Mouse (Mus musculus): ENCODE results near the gene Tpr. TPM values are rescaled to one million over a fixed set of nuclear protein-coding genes. Genes with fewer than 3 reads are reported as not detected.

Tpr gene
- total and polyA plus RNA-seq, 2 experiments = 22.7 to 65.8 TPM

DNA sequence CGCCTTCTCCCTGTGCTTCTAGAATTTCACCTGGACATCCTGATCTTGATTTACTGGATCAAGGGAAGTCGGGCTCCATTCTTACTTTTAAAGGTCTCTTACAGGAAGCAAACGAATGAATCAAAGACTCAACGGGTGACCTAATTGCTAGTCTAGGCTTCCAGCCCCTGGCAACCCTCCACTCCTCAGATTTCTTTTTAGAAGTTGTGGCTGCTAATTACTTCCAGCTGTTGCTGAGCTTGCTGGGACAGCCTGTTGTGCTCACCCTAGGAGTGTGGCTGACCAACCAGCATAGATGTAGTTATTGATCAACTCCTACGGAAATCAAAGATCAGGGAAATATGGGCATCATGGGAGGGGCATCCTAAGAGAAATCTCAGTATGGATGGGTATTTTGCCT lies 88.0 kb downstream of the Tpr start:
- Histone ChIP-seq H3K9ac (ENCODE audit: low read depth, low read length) (no peak overlapping the region), H3K4me3 (ENCODE audit: insufficient read depth, low read depth, low read length) (no peak overlapping the region), H3K36me3 (ENCODE audit: control insufficient read depth, insufficient read depth, low read length) (no peaks in the 10 kb centered on the region), H3K79me2 (ENCODE audit: control insufficient read depth, insufficient read depth, low read length) (no peaks in the 10 kb centered on the region), H3K27ac (replicated peaks; ENCODE audit: insufficient read depth, low read depth, low read length) (no peak overlapping the region), H3K4me1 (ENCODE audit: control insufficient read depth, insufficient read depth, low read length) (no peaks in the 10 kb centered on the region), H3K27me3 (ENCODE audit: control insufficient read depth, insufficient read depth, low read length) (no peaks in the 10 kb centered on the region)
- no peak for DNase-seq (ENCODE audit: extremely low read depth, low read depth, low spot score)
- TF ChIP-seq POLR2A (IDR thresholded peaks at IDR 0.05; ENCODE audit: extremely low read depth, insufficient read depth, low read length) = no peak
- TF ChIP-seq CTCF (IDR thresholded peaks at IDR 0.05; ENCODE audit: low read depth, low read length) = no peak
- WGBS = 84% methylated on average over 5 of the region's 5 CpGs

DNA sequence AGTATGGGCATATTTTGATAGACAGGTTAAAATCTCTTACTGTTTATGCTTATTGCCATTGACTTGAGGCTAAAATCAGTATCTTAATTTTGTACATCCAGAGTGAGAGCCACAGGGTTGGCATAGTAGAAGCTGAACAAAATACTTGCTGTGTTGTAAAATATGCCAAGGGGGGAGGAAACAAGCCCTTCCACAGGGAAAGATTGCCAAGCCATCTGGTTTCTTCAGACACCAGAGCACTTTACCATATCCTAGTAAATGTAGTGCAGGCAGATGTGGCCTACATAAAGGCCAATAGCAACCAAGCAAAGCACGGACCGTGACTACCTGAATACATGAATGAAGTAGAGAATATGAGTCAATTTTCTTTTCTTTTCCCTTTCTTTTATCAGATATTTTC lies 96.5 kb downstream of the Tpr start:
- Histone ChIP-seq H3K36me3 (ENCODE audit: control insufficient read depth, insufficient read depth, low read length) (no peaks in the 10 kb centered on the region), H3K4me1 (ENCODE audit: control insufficient read depth, insufficient read depth, low read length) (no peaks in the 10 kb centered on the region), H3K27me3 (ENCODE audit: control insufficient read depth, insufficient read depth, low read length) (no peaks in the 10 kb centered on the region), H3K9ac (ENCODE audit: low read depth, low read length) (no peak overlapping the region), H3K4me3 (ENCODE audit: insufficient read depth, low read depth, low read length) (no peak overlapping the region), H3K27ac (replicated peaks; ENCODE audit: insufficient read depth, low read depth, low read length) (no peak overlapping the region), H3K79me2 (ENCODE audit: control insufficient read depth, insufficient read depth, low read length) (no peaks in the 10 kb centered on the region)
- TF ChIP-seq CTCF (IDR thresholded peaks at IDR 0.05; ENCODE audit: low read depth, low read length) (no peak), POLR2A (IDR thresholded peaks at IDR 0.05; ENCODE audit: extremely low read depth, insufficient read depth, low read length) (no peak)
- DNase-seq (ENCODE audit: extremely low read depth, low read depth, low spot score) = no peak
- 95% methylated on average over 2 of the region's 2 CpGs for WGBS

DNA sequence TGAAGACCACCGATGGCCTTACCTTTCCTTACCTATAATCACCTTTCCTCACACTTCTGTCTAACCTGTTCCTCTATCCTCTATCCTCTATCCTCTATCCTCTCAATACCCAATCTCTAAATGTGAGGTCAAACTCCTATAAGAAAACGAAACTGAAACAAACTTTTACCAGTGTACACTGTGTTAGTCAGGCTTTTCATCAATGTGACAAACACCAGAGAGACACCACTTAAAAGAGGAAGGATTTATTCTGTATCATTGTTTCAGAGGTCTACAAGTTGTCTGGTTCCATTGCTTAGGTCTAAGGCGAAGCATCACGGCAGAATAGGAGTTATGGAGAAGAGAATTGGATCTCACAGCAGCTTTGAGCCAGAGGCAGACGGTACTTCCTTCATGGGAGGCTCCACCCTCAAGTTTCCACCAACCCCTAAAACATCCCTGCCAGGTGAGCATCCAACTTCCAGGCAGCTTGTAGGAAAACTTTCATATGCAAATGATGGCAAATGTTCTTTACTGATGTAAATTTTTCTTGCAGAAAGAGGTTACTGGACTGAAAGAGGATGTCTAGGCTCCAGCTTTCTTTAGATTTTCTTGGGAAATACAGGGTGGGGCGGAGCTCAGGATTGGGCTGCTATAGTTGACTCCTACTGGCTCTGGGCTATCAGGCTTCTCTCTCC lies 104.1 kb downstream of the Tpr start:
- H3K36me3 ChIP-seq (ENCODE audit: control insufficient read depth, insufficient read depth, low read length) = no peaks in the 10 kb centered on the region
- WGBS = 63% methylated on average over 6 of the region's 6 CpGs

DNA sequence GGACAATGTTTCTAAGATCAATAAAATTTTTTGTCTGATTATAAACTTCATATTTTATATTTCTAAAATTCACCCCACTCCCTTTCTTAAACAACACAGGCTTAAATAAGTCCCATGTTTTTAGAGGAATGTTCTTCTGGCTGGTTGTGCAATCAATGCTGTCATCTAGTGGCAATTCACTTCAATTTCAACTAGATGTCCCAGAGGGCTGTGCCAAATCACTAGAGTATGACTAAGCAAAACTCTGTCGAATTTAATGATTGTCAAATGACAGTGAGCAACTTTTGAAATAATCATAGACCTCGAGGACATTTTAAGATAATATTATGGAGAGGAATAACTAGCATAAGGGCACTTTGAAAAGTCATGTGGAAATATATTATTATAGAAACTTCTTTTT lies 105.1 kb downstream of the Tpr start:
- TF ChIP-seq POLR2A (IDR thresholded peaks at IDR 0.05; ENCODE audit: extremely low read depth, insufficient read depth, low read length) = no peak
- TF ChIP-seq CTCF (IDR thresholded peaks at IDR 0.05; ENCODE audit: low read depth, low read length) = 0 out of 2 replicates have a peak, but pooled peaks have one; percentile 6
- WGBS = 4% methylated on average over 2 of the region's 2 CpGs
- peaks cover 4% of the 10 kb centered on the region; the same call in 1 of the 2 replicates for H3K4me1 ChIP-seq (ENCODE audit: control insufficient read depth, insufficient read depth, low read length)

More for the DNA sequence above, 104.1 kb downstream of the Tpr start:
- H3K79me2 ChIP-seq (ENCODE audit: control insufficient read depth, insufficient read depth, low read length) = no peaks in the 10 kb centered on the region
- no peaks in the 10 kb centered on the region for H3K27me3 ChIP-seq (ENCODE audit: control insufficient read depth, insufficient read depth, low read length)
- no peak overlapping the region for H3K9ac ChIP-seq (ENCODE audit: low read depth, low read length)
- H3K4me3 ChIP-seq (ENCODE audit: insufficient read depth, low read depth, low read length) = peak overlapping the region; percentile 35; the same call in 1 of the 2 replicates
- DNase-seq (ENCODE audit: extremely low read depth, low read depth, low spot score) = peak; percentile 62
- TF ChIP-seq CTCF (IDR thresholded peaks at IDR 0.05; ENCODE audit: low read depth, low read length) (no peak), POLR2A (IDR thresholded peaks at IDR 0.05; ENCODE audit: extremely low read depth, insufficient read depth, low read length) (no peak)
- H3K4me1 ChIP-seq (ENCODE audit: control insufficient read depth, insufficient read depth, low read length) = peaks cover 4% of the 10 kb centered on the region; the same call in 1 of the 2 replicates
- H3K27ac ChIP-seq (replicated peaks; ENCODE audit: insufficient read depth, low read depth, low read length) = no peak overlapping the region

DNA sequence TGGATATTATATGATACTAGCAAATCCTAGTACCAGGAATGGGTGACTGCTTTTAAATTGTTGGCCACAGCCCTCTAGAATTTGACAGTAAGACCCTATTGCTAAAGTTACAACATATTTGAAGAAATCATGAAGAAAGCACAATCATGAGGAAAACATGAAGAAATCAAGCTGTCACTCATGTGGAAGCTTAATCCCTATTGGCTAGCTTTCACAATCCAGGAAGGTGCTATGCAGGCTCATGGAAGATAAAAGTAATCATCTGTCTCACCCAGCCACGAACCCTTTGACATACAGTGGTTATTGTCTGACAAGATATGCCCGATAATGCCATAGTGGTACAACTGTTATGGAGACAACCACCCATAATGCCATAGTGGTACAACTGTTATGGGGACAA lies 105.5 kb downstream of the Tpr start:
- TF ChIP-seq CTCF (IDR thresholded peaks at IDR 0.05; ENCODE audit: low read depth, low read length) = no peak
- TF ChIP-seq POLR2A (IDR thresholded peaks at IDR 0.05; ENCODE audit: extremely low read depth, insufficient read depth, low read length) = no peak
- Histone ChIP-seq H3K36me3 (ENCODE audit: control insufficient read depth, insufficient read depth, low read length) (no peaks in the 10 kb centered on the region), H3K4me3 (ENCODE audit: insufficient read depth, low read depth, low read length) (no peak overlapping the region), H3K27ac (replicated peaks; ENCODE audit: insufficient read depth, low read depth, low read length) (no peak overlapping the region), H3K27me3 (ENCODE audit: control insufficient read depth, insufficient read depth, low read length) (no peaks in the 10 kb centered on the region), H3K79me2 (ENCODE audit: control insufficient read depth, insufficient read depth, low read length) (no peaks in the 10 kb centered on the region), H3K4me1 (ENCODE audit: control insufficient read depth, insufficient read depth, low read length) (peaks cover 4% of the 10 kb centered on the region; the same call in 1 of the 2 replicates), H3K9ac (ENCODE audit: low read depth, low read length) (no peak overlapping the region)
- WGBS = 94% methylated on average over 2 of the region's 2 CpGs
- peak; percentile 8 for DNase-seq (ENCODE audit: extremely low read depth, low read depth, low spot score)

More for the DNA sequence above, 105.1 kb downstream of the Tpr start:
- no peak overlapping the region for H3K4me3 ChIP-seq (ENCODE audit: insufficient read depth, low read depth, low read length)
- no peak overlapping the region for H3K9ac ChIP-seq (ENCODE audit: low read depth, low read length)
- no peaks in the 10 kb centered on the region for H3K27me3 ChIP-seq (ENCODE audit: control insufficient read depth, insufficient read depth, low read length)
- DNase-seq (ENCODE audit: extremely low read depth, low read depth, low spot score) = peak; percentile 88
- H3K79me2 ChIP-seq (ENCODE audit: control insufficient read depth, insufficient read depth, low read length) = no peaks in the 10 kb centered on the region
- no peak overlapping the region for H3K27ac ChIP-seq (replicated peaks; ENCODE audit: insufficient read depth, low read depth, low read length)
- no peaks in the 10 kb centered on the region for H3K36me3 ChIP-seq (ENCODE audit: control insufficient read depth, insufficient read depth, low read length)

Other genes with a start within 250 kb of the Tpr start
- gene Pdc, start 73.4 kb upstream of the Tpr start, total RNA-seq (2014; rRNA removed) = not detected in 2 replicates
- not detected in 2 replicates for gene Pdc, start 73.4 kb upstream of the Tpr start, polyA plus RNA-seq (2012; rRNA removed)
- 39.9 and 52.8 TPM in 2 replicates for gene Odr4, start 242 bp downstream of the Tpr start, total RNA-seq (2014; rRNA removed)
- gene Odr4, start 242 bp downstream of the Tpr start, polyA plus RNA-seq (2012; rRNA removed) = 4.0 and 4.7 TPM in 2 replicates
- gene Prg4, start 73.3 kb downstream of the Tpr start, total RNA-seq (2014; rRNA removed) = 19.4 and 25.5 TPM in 2 replicates
- gene Prg4, start 73.3 kb downstream of the Tpr start, polyA plus RNA-seq (2012; rRNA removed) = 13.6 and 15.8 TPM in 2 replicates

Measured in liver, adult 2 months (tissue).